Mouse (Mus musculus): Measurements from ENCODE around the gene Smtn.

- no peak for TF ChIP-seq CTCF (IDR thresholded peaks at IDR 0.05; ENCODE audit: extremely low read depth, insufficient read length, insufficient replicate concordance, low read depth, low read length)
- no peak for TF ChIP-seq POLR2A (IDR thresholded peaks at IDR 0.05; ENCODE audit: low read depth, low read length)
Measured at GRCm38 (mm10) chr11:3492748-3493147, 47.7 kb downstream of the Smtn start.
